Mouse (Mus musculus): ENCODE results near the gene Abhd14a. TPM values are rescaled to one million over a fixed set of nuclear protein-coding genes. Genes with fewer than 3 reads are reported as not detected.

Abhd14a gene
- polyA plus RNA-seq, 1 experiment: 12.9 TPM

- Histone ChIP-seq H3K27ac (replicated peaks; ENCODE audit: low read depth, low read length) (no peak overlapping the region), H3K4me1 (ENCODE audit: control insufficient read depth, insufficient read depth, insufficient read length, low read length) (0 out of 2 replicates have a peak, but pooled peaks cover 3% of the 10 kb centered on the region)
Measured at GRCm38 (mm10) chr9:106417841-106418625, 29.4 kb downstream of the Abhd14a start.

GRCm38 (mm10) chr9:106416826-106417225 is 30.7 kb downstream of the Abhd14a start:
- Histone ChIP-seq H3K27ac (replicated peaks; ENCODE audit: low read depth, low read length) (no peak overlapping the region), H3K4me3 (ENCODE audit: insufficient read depth, low read depth, low read length) (no peak overlapping the region), H3K4me1 (ENCODE audit: control insufficient read depth, insufficient read depth, insufficient read length, low read length) (0 out of 2 replicates have a peak, but pooled peaks cover 3% of the 10 kb centered on the region)

More at GRCm38 (mm10) chr9:106417841-106418625, 29.4 kb downstream of the Abhd14a start:
- H3K4me3 ChIP-seq (ENCODE audit: insufficient read depth, low read depth, low read length): 0 out of 2 replicates have a peak overlapping the region, but pooled peaks have one; percentile 9

DNA sequence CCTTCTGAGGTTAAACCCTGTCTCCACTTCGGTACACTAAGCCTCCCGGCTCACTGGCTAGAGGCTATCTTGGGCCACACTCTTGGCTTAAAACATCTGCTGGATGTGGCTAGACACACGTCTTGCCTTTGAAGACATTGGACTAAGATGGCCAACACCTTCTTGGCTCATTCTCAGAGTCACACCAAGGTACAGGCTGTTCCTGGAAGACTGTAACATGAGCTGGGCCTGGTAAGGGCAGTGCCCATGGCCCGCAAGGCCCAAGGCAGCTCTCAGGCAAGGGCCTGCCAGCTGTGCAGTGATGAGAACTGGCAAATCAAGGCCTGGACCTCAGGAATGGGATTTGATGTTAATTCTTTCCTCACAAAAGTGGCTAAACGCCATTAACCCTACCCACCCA is 33.9 kb downstream of the Abhd14a start:
- H3K27ac ChIP-seq (replicated peaks; ENCODE audit: low read depth, low read length): no peak overlapping the region
- no peak overlapping the region for H3K4me3 ChIP-seq (ENCODE audit: insufficient read depth, low read depth, low read length)
- H3K4me1 ChIP-seq (ENCODE audit: control insufficient read depth, insufficient read depth, insufficient read length, low read length): 0 out of 2 replicates have a peak, but pooled peaks cover 2% of the 10 kb centered on the region

DNA sequence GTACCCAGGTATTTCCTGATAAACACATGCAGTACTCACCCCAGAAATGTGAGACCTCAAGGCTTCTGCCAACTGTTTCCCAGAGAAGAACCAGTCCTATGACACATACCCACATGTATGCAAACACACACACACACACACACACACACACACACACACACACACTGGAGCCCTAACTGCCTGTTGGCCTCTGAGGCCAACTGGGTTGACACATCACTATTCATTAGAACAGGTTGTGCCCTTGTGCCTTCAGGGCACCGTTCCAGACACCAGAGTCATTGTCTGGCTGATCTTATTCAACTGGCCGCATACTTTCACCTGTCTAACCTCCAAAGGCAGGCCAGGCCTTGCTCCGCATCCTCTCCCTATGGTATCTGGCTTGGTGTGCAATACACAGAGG is 35.3 kb downstream of the Abhd14a start:
- 0 out of 2 replicates have a peak, but pooled peaks cover 2% of the 10 kb centered on the region for H3K4me1 ChIP-seq (ENCODE audit: control insufficient read depth, insufficient read depth, insufficient read length, low read length)
- H3K4me3 ChIP-seq (ENCODE audit: insufficient read depth, low read depth, low read length): no peak overlapping the region
- no peak overlapping the region for H3K27ac ChIP-seq (replicated peaks; ENCODE audit: low read depth, low read length)

GRCm38 (mm10) chr9:106411729-106412128 is 35.7 kb downstream of the Abhd14a start:
- Histone ChIP-seq H3K4me1 (ENCODE audit: control insufficient read depth, insufficient read depth, insufficient read length, low read length) (peaks cover 6% of the 10 kb centered on the region), H3K4me3 (ENCODE audit: insufficient read depth, low read depth, low read length) (no peak overlapping the region), H3K27ac (replicated peaks; ENCODE audit: low read depth, low read length) (no peak overlapping the region)

DNA sequence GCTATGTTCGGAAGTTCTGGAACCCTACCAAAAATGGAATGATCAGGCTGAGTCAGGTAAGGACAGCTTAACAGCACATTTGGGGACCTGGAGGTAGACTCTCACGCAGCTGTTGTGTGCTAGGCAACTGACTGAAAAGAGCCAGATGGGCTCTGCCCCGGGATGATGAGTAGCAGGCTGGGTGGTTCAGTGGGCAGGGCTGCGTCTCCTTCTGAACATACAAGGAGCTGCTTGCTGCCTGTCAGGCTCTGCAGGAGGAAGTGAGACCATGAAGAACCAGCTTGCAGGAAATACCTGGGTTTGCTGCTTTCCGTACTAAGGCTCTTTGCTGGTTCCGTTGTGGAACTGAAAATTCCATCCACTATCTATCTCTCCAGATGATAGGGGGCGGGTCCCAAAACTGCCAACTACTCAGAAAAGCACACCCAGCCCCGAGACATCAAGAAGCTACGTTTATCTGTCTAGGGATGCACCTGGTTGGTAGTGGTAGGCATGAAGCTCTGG is 36.3 kb downstream of the Abhd14a start:
- H3K27ac ChIP-seq (replicated peaks; ENCODE audit: low read depth, low read length): no peak overlapping the region
- H3K4me1 ChIP-seq (ENCODE audit: control insufficient read depth, insufficient read depth, insufficient read length, low read length): peaks cover 8% of the 10 kb centered on the region
- H3K4me3 ChIP-seq (ENCODE audit: insufficient read depth, low read depth, low read length): no peak overlapping the region

GRCm38 (mm10) chr9:106410086-106410650 is 37.3 kb downstream of the Abhd14a start:
- Histone ChIP-seq H3K27ac (replicated peaks; ENCODE audit: low read depth, low read length) (no peak overlapping the region), H3K4me3 (ENCODE audit: insufficient read depth, low read depth, low read length) (no peak overlapping the region), H3K4me1 (ENCODE audit: control insufficient read depth, insufficient read depth, insufficient read length, low read length) (peaks cover 12% of the 10 kb centered on the region)

DNA sequence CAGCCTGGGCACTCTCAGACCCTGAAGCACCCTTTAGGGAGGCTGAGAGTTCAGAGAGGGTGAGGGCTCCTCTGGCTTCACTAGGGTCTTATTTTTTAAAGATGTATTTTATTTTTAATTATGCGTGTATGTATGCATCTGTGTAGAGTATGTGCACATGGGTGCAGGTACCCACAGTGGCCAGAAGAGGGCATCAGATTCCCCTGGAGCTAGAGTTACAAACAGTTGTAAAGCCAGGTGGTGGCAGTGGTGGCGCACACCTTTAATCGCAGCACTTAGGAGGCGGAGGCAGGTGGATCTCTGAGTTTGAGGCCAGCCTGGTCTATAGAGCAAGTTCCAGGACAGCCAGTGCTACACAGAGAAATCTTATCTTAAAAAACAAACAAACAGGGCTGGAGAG is 38.4 kb downstream of the Abhd14a start:
- H3K27ac ChIP-seq (replicated peaks; ENCODE audit: low read depth, low read length): no peak overlapping the region

DNA sequence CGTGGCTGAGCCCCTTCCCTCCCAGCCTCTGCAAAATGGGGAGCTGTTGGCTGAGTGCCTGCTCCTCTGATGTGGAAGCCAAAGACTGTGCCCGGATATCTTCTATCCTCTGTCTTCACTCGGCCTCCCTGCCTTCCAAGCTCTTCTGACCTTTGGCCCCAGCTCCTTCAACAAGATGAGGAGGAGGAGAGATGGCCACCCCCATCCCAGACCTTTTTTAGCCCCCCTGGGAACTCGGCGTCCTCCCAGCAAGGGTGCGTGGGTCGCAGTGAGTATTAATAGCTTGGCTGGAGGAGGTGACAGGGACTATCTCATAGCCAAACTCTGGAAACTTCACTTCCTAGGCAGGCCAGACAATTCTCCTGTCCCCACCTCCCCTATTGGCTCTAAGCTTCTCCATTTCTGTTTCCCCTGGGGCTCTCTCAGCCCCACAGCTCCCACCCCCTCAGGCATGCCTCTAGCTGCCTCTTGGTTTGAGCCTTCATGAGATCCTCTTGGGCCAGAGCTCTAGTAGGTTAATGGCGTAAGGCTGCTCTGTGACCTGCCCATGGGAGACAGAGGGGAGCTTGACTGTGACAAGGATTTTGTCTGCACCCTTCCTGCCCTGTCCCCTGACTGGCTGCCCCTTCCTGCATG is 40.9 kb downstream of the Abhd14a start:
- Histone ChIP-seq H3K4me1 (ENCODE audit: control insufficient read depth, insufficient read depth, insufficient read length, low read length) (peaks cover 10% of the 10 kb centered on the region), H3K4me3 (ENCODE audit: insufficient read depth, low read depth, low read length) (no peak overlapping the region), H3K27ac (replicated peaks; ENCODE audit: low read depth, low read length) (no peak overlapping the region; the same call in 1 of the 2 replicates)

More for the DNA sequence above, 38.4 kb downstream of the Abhd14a start:
- Histone ChIP-seq H3K4me1 (ENCODE audit: control insufficient read depth, insufficient read depth, insufficient read length, low read length) (peaks cover 12% of the 10 kb centered on the region), H3K4me3 (ENCODE audit: insufficient read depth, low read depth, low read length) (no peak overlapping the region)

GRCm38 (mm10) chr9:106405275-106405674 is 42.2 kb downstream of the Abhd14a start:
- Histone ChIP-seq H3K4me1 (ENCODE audit: control insufficient read depth, insufficient read depth, insufficient read length, low read length) (peaks cover 10% of the 10 kb centered on the region), H3K27ac (replicated peaks; ENCODE audit: low read depth, low read length) (no peak overlapping the region), H3K4me3 (ENCODE audit: insufficient read depth, low read depth, low read length) (no peak overlapping the region)

GRCm38 (mm10) chr9:106402607-106403375 is 44.7 kb downstream of the Abhd14a start:
- H3K27ac ChIP-seq (replicated peaks; ENCODE audit: low read depth, low read length): no peak overlapping the region
- peaks cover 10% of the 10 kb centered on the region for H3K4me1 ChIP-seq (ENCODE audit: control insufficient read depth, insufficient read depth, insufficient read length, low read length)
- H3K4me3 ChIP-seq (ENCODE audit: insufficient read depth, low read depth, low read length): no peak overlapping the region

DNA sequence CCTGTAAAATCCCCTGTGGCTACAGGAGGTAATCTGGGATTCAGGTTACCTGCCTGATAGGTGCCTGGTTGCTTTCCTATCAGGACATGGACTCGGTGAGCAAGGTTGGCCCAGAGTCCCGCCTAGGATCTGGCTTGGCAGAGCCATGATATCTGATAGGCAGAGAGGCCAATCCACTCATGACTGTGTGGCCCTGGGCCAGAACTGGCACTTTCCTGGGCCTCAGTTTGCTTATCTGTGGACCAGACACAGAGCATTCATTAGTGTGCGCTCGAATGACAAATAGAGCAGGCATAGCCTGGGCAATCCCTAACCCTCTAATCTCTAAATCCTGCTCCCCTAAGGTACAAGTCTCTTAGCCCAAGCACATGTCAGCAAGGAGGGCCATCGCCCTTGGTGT is 45.3 kb downstream of the Abhd14a start:
- H3K27ac ChIP-seq (replicated peaks; ENCODE audit: low read depth, low read length): no peak overlapping the region
- H3K4me3 ChIP-seq (ENCODE audit: insufficient read depth, low read depth, low read length): no peak overlapping the region
- H3K4me1 ChIP-seq (ENCODE audit: control insufficient read depth, insufficient read depth, insufficient read length, low read length): peaks cover 10% of the 10 kb centered on the region

GRCm38 (mm10) chr9:106399808-106400207 is 47.7 kb downstream of the Abhd14a start:
- 0 out of 2 replicates have a peak, but pooled peaks cover 2% of the 10 kb centered on the region for H3K4me1 ChIP-seq (ENCODE audit: control insufficient read depth, insufficient read depth, insufficient read length, low read length)
- H3K4me3 ChIP-seq (ENCODE audit: insufficient read depth, low read depth, low read length): no peak overlapping the region
- no peak overlapping the region for H3K27ac ChIP-seq (replicated peaks; ENCODE audit: low read depth, low read length)

- Histone ChIP-seq H3K27ac (replicated peaks; ENCODE audit: low read depth, low read length) (no peak overlapping the region), H3K4me3 (ENCODE audit: insufficient read depth, low read depth, low read length) (no peak overlapping the region), H3K4me1 (ENCODE audit: control insufficient read depth, insufficient read depth, insufficient read length, low read length) (0 out of 2 replicates have a peak, but pooled peaks cover 3% of the 10 kb centered on the region)
Measured at GRCm38 (mm10) chr9:106398667-106399311, 48.7 kb downstream of the Abhd14a start.

All from brown adipose tissue, adult 24 weeks (tissue).